Mouse (Mus musculus): ENCODE data around the gene Sec14l2. TPM values are rescaled to one million over a fixed set of nuclear protein-coding genes. Genes with fewer than 3 reads are reported as not detected.
A peak's percentile ranks its signal among the peaks of the same experiment; 100 is the strongest.

The Sec14l2 gene
- total and polyA plus RNA-seq, 3 experiments: 15.5 to 40.1 TPM; not detected in 1

DNA sequence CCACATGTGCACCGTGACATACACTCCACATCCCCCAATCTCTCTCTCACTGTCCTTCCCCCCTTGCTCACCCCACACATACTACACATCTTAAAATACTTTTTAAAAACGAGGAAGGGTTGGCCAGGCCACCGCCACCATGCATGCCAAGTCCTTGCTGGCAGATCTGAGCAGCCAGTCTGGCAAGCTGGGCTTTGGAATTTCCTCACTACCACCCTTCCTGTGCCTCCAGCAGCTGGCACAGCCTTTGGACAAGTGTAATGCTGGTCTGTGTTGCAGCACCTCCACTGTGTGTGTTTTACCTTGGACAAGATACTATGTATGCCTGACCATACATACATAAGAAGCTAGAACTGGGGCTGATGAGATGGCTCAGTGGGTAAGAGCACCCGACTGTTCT, 9.7 kb downstream of the Sec14l2 start:
- H3K27ac ChIP-seq (ENCODE audit: control insufficient read depth, low read depth, low read length): no peak overlapping the region
- no peak for DNase-seq (ENCODE audit: low read depth, low spot score)
- H3K4me3 ChIP-seq (ENCODE audit: control insufficient read depth in 1 of 2, insufficient read depth in 1 of 2, low read depth in 2 of 2, low read length in 2 of 2): no peak overlapping the region
- no peaks in the 10 kb centered on the region for H3K79me2 ChIP-seq (ENCODE audit: control insufficient read depth, insufficient read depth, low read length, poor library complexity)
- H3K9me3 ChIP-seq (replicated peaks; ENCODE audit: insufficient read depth, low read length): no peaks in the 10 kb centered on the region
- no peak overlapping the region for H3K9ac ChIP-seq (ENCODE audit: control insufficient read depth, low read depth, low read length, poor library complexity, severe bottlenecking)
- H3K4me1 ChIP-seq (ENCODE audit: control insufficient read depth in 1 of 2, insufficient read depth in 2 of 2, low read length in 2 of 2): peaks cover 33 to 45% of the 10 kb centered on the region in 2 experiments
- H3K36me3 ChIP-seq (ENCODE audit: control insufficient read depth in 1 of 2, insufficient read depth in 2 of 2, low read length in 2 of 2): peaks cover 3 to 33% of the 10 kb centered on the region in 2 experiments; a peak in 3 of 4 replicates
- TF ChIP-seq ELF1 (IDR thresholded peaks at IDR 0.05; ENCODE audit: low read depth, low read length): no peak
- TF ChIP-seq RCOR1 (IDR thresholded peaks at IDR 0.05; ENCODE audit: low read depth, low read length): no peak
- peak; percentile 65 for TF ChIP-seq TBP (IDR thresholded peaks at IDR 0.05; ENCODE audit: low read depth, low read length)
- TF ChIP-seq MAX (IDR thresholded peaks at IDR 0.05; ENCODE audit: low read length): 0 out of 2 replicates have a peak, but pooled peaks have one; percentile 11
- H3K27me3 ChIP-seq (ENCODE audit: control insufficient read depth in 1 of 2, insufficient read depth in 2 of 2, low read length in 2 of 2): no peaks in the 10 kb centered on the region

DNA sequence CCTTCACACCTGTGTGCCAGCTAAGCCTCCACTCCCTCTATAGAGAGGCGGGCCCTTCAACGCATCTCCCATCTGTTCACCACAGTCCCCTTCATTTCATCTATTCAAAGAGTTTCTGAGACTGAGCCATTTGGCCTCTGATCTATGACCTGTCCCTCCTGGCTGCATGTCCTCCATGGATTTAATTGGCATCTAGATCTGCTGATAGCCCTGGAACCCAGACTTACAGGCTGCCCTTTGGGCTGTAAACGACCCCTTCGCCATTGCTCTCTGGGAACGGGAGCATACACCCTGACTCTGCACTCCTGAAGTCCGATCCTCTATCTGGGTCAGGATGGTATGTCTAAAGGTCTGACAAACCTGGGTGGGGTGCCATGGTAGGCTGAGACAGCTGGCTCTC, 10.4 kb downstream of the Sec14l2 start:
- Histone ChIP-seq H3K36me3 (ENCODE audit: control insufficient read depth in 1 of 2, insufficient read depth in 2 of 2, low read length in 2 of 2) (peaks cover 3 to 33% of the 10 kb centered on the region in 2 experiments; a peak in 3 of 4 replicates), H3K9ac (ENCODE audit: control insufficient read depth, low read depth, low read length, poor library complexity, severe bottlenecking) (no peak overlapping the region), H3K9me3 (replicated peaks; ENCODE audit: insufficient read depth, low read length) (no peaks in the 10 kb centered on the region), H3K4me3 (ENCODE audit: control insufficient read depth in 1 of 2, insufficient read depth in 1 of 2, low read depth in 2 of 2, low read length in 2 of 2) (no peak overlapping the region), H3K4me1 (ENCODE audit: control insufficient read depth in 1 of 2, insufficient read depth in 2 of 2, low read length in 2 of 2) (peaks cover 29 to 44% of the 10 kb centered on the region in 2 experiments), H3K27ac (ENCODE audit: control insufficient read depth, low read depth, low read length) (no peak overlapping the region), H3K27me3 (ENCODE audit: control insufficient read depth in 1 of 2, insufficient read depth in 2 of 2, low read length in 2 of 2) (no peaks in the 10 kb centered on the region), H3K79me2 (ENCODE audit: control insufficient read depth, insufficient read depth, low read length, poor library complexity) (no peaks in the 10 kb centered on the region)
- no peak for DNase-seq (ENCODE audit: low read depth, low spot score)
- TF ChIP-seq POLR2A (IDR thresholded peaks at IDR 0.05; ENCODE audit: control insufficient read depth in 1 of 2, insufficient read depth in 1 of 2, low read depth in 1 of 2, low read length in 2 of 2, poor library complexity in 1 of 2) (no peak), ZC3H11A (IDR thresholded peaks at IDR 0.05; ENCODE audit: low read depth, low read length) (no peak), POLR2AphosphoS5 (IDR thresholded peaks at IDR 0.05; ENCODE audit: borderline replicate concordance, low read depth, low read length) (no peak), E2F4 (IDR thresholded peaks at IDR 0.05; ENCODE audit: borderline replicate concordance, low read depth, low read length) (no peak), ELF1 (IDR thresholded peaks at IDR 0.05; ENCODE audit: low read depth, low read length) (no peak), MEF2A (IDR thresholded peaks at IDR 0.05; ENCODE audit: extremely low read depth, insufficient replicate concordance, low read depth, low read length, poor library complexity, severe bottlenecking) (no peak), ZMIZ1 (IDR thresholded peaks at IDR 0.05; ENCODE audit: low read depth, low read length) (no peak), USF2 (IDR thresholded peaks at IDR 0.05; ENCODE audit: borderline replicate concordance in 1 of 2, insufficient read depth in 1 of 2, low read depth in 1 of 2, low read length in 2 of 2) (no peak), CTCF (IDR thresholded peaks at IDR 0.05 in 2 of 3, conservative IDR thresholded peaks at IDR 0.05 in 1 of 3; ENCODE audit: control insufficient read depth in 1 of 3, insufficient read depth in 1 of 3, low read depth in 2 of 3, low read length in 3 of 3, poor library complexity in 1 of 3, severe bottlenecking in 1 of 3) (no peak), MYC (IDR thresholded peaks at IDR 0.05; ENCODE audit: low read depth, low read length) (no peak), TCF12 (IDR thresholded peaks at IDR 0.05; ENCODE audit: low read depth, low read length) (no peak), NELFE (IDR thresholded peaks at IDR 0.05; ENCODE audit: low read depth, low read length) (no peak), SMC3 (IDR thresholded peaks at IDR 0.05; ENCODE audit: low read depth, low read length) (no peak), MAZ (IDR thresholded peaks at IDR 0.05; ENCODE audit: low read depth, low read length) (no peak), ZKSCAN1 (IDR thresholded peaks at IDR 0.05; ENCODE audit: low read depth, low read length) (no peak), UBTF (IDR thresholded peaks at IDR 0.05; ENCODE audit: borderline replicate concordance, insufficient read depth, low read depth, low read length) (no peak), POLR2AphosphoS2 (IDR thresholded peaks at IDR 0.05; ENCODE audit: low read length) (no peak), GATA1 (IDR thresholded peaks at IDR 0.05; ENCODE audit: low read depth, low read length) (no peak), MAFK (IDR thresholded peaks at IDR 0.05; ENCODE audit: borderline replicate concordance, low read depth, low read length) (no peak), KAT2A (conservative IDR thresholded peaks at IDR 0.05; ENCODE audit: low read depth, low read length) (no peak)
